Mouse (Mus musculus) limb, embryonic 13.5 days (tissue): ENCODE data around the gene Chadl. TPM values are rescaled to one million over a fixed set of nuclear protein-coding genes. Genes with fewer than 3 reads are reported as not detected.
"Not testable (repeated sequence)": the region's sequence is repeated elsewhere in the genome, so short reads cannot be mapped to it uniquely, and the experiment has no call there.

Experiments used
- ATAC-seq: fragments of 200-750 bp; cut with Nextera tagmentation; 2 replicates; pipeline ENCODE4 v1.8.0; 2017; ENCODE audit warnings: low read depth, moderate number of reproducible peaks, moderate TSS enrichment; ENCODE audit not compliant: low FRiP score
- H3K27ac ChIP-seq: fragments of 300-500 bp; sonication (generic); 2 replicates; pipeline ENCODE4 v1.5.1; 2015; ENCODE audit warnings: inconsistent platforms, mild to moderate bottlenecking, moderate library complexity
- H3K27me3 ChIP-seq: fragments of 300-500 bp; sonication (generic); 2 replicates; pipeline ENCODE4 v1.6.1; 2015; ENCODE audit warnings: mild to moderate bottlenecking, inconsistent platforms
- H3K36me3 ChIP-seq: fragments of 300-500 bp; sonication (generic); 2 replicates; pipeline ENCODE4 v1.6.1; 2015; ENCODE audit warnings: inconsistent platforms, mild to moderate bottlenecking, moderate library complexity
- H3K4me1 ChIP-seq: fragments of 300-500 bp; sonication (generic); 2 replicates; pipeline ENCODE4 v1.6.1; 2015; ENCODE audit warnings: inconsistent platforms
- H3K4me2 ChIP-seq: fragments of 300-500 bp; sonication (generic); replicated peaks from 2 replicates; pipeline ENCODE4 v1.6.1; 2015; ENCODE audit warnings: inconsistent platforms, mild to moderate bottlenecking, moderate library complexity
- H3K4me3 ChIP-seq: fragments of 300-500 bp; sonication (generic); 2 replicates; pipeline ENCODE4 v1.5.1; 2015; ENCODE audit warnings: moderate library complexity, mild to moderate bottlenecking, inconsistent platforms
- H3K9ac ChIP-seq: fragments of 300-500 bp; sonication (generic); 2 replicates; pipeline ENCODE4 v1.6.1; 2015; ENCODE audit warnings: mild to moderate bottlenecking, inconsistent platforms
- H3K9me3 ChIP-seq: fragments of 300-500 bp; sonication (generic); 2 replicates; pipeline ENCODE4 v1.6.1; 2016; ENCODE audit warnings: inconsistent platforms
- WGBS: fragments of 180-500 bp; shearing (Covaris S2); methylation state at CpG from one replicate; pipeline ENCODE4 v1.1.7; 2015; 5-methylcytosine and 5-hydroxymethylcytosine counted together
- polyA plus RNA-seq: library from polyadenylated mRNA; unstranded; fragments of >200 nt; fragmentation: Nextera tagmentation; extraction: Ambion mirVana; gene quantifications from 2 replicates; pipeline ENCODE4 v1.2.1, GENCODE M21; 2015

Chadl gene
- polyA plus RNA-seq: 15.5 and 17.1 TPM in 2 replicates

GRCm38 (mm10) chr15:81697175-81697574 lies at the start of gene Chadl:
Chadl (minus strand) TSS chr15:81697287.
- WGBS: 50% methylated on average over 7 of the region's 7 CpGs
- Histone ChIP-seq H3K9me3 (no peaks in the 10 kb centered on the region), H3K9ac (peak within 1 kb of the TSS; percentile 53), H3K27ac (peak within 1 kb of the TSS; percentile 84), H3K4me1 (peaks cover 19% of the 10 kb centered on the region), H3K27me3 (peaks cover 35% of the 10 kb centered on the region), H3K4me2 (peak within 1 kb of the TSS; percentile 50), H3K4me3 (peak within 1 kb of the TSS; percentile 34), H3K36me3 (no peaks in the 10 kb centered on the region; the same call in 1 of the 2 replicates)
- ATAC-seq: peak; percentile 49; the same call in 1 of the 2 replicates

GRCm38 (mm10) chr15:81745601-81746114 lies 48.6 kb upstream of the Chadl start:
- peak overlapping the region; percentile 92 for H3K4me3 ChIP-seq
- H3K9ac ChIP-seq: peak overlapping the region; percentile 97
- peak overlapping the region; percentile 83 for H3K4me2 ChIP-seq
- peaks cover 17% of the 10 kb centered on the region for H3K4me1 ChIP-seq
- no peaks in the 10 kb centered on the region for H3K9me3 ChIP-seq
- peak overlapping the region; percentile 96 for H3K27ac ChIP-seq
- H3K36me3 ChIP-seq: no peaks in the 10 kb centered on the region
- WGBS: under 1% methylated on average over 33 of the region's 33 CpGs
- no peaks in the 10 kb centered on the region for H3K27me3 ChIP-seq
- ATAC-seq: peak; percentile 78

DNA sequence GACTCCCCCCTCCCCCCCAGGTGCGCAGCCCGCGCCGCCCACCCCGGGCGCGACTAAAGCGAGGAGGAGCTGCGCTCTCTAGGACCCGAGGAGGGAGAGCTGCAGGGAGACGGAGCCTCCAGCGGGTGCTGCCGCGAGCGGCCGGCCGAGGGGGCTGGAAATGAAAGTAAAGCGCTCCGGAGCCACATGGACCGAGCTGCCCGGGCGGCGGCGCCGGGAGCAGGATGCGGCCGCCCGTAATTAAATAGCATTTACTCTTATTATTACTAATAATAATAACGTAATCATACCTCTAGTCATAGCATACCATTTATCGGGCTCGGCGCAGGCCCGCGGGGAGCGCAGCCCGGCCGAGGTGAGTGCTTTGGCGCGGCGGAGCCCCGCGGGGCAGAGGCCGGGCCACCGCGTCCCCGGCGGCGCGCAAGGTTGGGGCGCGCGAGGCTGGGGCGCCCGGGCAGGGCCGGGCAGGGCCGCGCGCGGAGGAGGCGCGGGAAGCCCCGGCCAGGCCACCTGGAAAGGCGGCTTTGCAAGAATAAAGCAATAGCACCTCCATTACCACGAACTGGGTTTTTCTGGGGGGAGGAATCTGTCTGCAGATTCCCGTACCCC lies 48.0 kb upstream of the Chadl start, which contains the start of the genes Zc3h7b and Rangap1:
TSS of gene Zc3h7b (plus strand) at position 66 of the 609 bp plus-strand sequence.
TSS of gene Rangap1 (minus strand) at position 539 of the 609 bp plus-strand sequence.
- H3K4me1 ChIP-seq: peaks cover 17% of the 10 kb centered on the region
- no peaks in the 10 kb centered on the region for H3K27me3 ChIP-seq
- peak within 1 kb of the TSS; percentile 92 for H3K4me3 ChIP-seq
- H3K9me3 ChIP-seq: no peaks in the 10 kb centered on the region
- H3K9ac ChIP-seq: peak within 1 kb of the TSS; percentile 97
- H3K36me3 ChIP-seq: no peaks in the 10 kb centered on the region
- under 1% methylated on average over 61 of the region's 65 CpGs for WGBS
- peak; percentile 87 for ATAC-seq
- H3K27ac ChIP-seq: peak within 1 kb of the TSS; percentile 96
- H3K4me2 ChIP-seq: peak within 1 kb of the TSS; percentile 83

- ATAC-seq, H3K4me3 ChIP-seq, H3K9me3 ChIP-seq, H3K36me3 ChIP-seq, H3K9ac ChIP-seq, H3K27ac ChIP-seq, H3K4me2 ChIP-seq, H3K27me3 ChIP-seq: not testable (repeated sequence)
- WGBS: 43% methylated on average over 2 of the region's 2 CpGs
- peaks cover 17% of the 10 kb centered on the region for H3K4me1 ChIP-seq
Observed at GRCm38 (mm10) chr15:81742368-81742767, 45.3 kb upstream of the Chadl start.

- Histone ChIP-seq H3K27ac (no peak overlapping the region), H3K4me3 (no peak overlapping the region), H3K4me1 (peaks cover 7% of the 10 kb centered on the region), H3K9ac (no peak overlapping the region), H3K9me3 (no peaks in the 10 kb centered on the region), H3K27me3 (no peaks in the 10 kb centered on the region), H3K4me2 (no peak overlapping the region), H3K36me3 (no peaks in the 10 kb centered on the region)
- 2% methylated on average over 2 of the region's 2 CpGs for WGBS
- ATAC-seq: no peak
Observed at GRCm38 (mm10) chr15:81739924-81740323, 42.8 kb upstream of the Chadl start.

GRCm38 (mm10) chr15:81739296-81739695 lies 42.2 kb upstream of the Chadl start:
- H3K27me3 ChIP-seq: no peaks in the 10 kb centered on the region
- no peak overlapping the region for H3K27ac ChIP-seq
- H3K9ac ChIP-seq: no peak overlapping the region
- H3K36me3 ChIP-seq: no peaks in the 10 kb centered on the region
- ATAC-seq: no peak
- no peak overlapping the region for H3K4me3 ChIP-seq
- no peaks in the 10 kb centered on the region for H3K9me3 ChIP-seq
- 74% methylated on average over 3 of the region's 3 CpGs for WGBS
- peaks cover 3% of the 10 kb centered on the region for H3K4me1 ChIP-seq
- no peak overlapping the region for H3K4me2 ChIP-seq

DNA sequence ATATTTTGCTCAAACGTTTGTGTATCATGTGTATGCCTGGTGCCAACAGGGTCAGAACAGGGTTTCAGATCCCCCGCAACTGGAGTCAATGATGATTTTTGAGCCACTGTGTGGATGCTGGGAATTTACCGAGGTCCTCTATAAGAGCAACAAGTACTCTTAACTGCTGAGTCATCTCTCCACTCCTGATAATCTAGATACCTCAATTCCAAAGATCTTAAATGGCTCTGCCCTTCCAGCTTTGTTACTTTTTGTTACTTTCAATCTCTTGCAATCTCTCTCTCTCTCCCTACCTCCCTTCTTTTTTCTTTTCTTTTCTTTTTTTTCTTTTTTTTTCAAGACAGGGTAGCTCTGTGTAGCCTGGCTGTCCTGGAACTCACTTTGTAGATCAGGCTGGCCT lies 38.0 kb upstream of the Chadl start:
- no peak for ATAC-seq
- 55% methylated on average over 3 of the region's 3 CpGs for WGBS

DNA sequence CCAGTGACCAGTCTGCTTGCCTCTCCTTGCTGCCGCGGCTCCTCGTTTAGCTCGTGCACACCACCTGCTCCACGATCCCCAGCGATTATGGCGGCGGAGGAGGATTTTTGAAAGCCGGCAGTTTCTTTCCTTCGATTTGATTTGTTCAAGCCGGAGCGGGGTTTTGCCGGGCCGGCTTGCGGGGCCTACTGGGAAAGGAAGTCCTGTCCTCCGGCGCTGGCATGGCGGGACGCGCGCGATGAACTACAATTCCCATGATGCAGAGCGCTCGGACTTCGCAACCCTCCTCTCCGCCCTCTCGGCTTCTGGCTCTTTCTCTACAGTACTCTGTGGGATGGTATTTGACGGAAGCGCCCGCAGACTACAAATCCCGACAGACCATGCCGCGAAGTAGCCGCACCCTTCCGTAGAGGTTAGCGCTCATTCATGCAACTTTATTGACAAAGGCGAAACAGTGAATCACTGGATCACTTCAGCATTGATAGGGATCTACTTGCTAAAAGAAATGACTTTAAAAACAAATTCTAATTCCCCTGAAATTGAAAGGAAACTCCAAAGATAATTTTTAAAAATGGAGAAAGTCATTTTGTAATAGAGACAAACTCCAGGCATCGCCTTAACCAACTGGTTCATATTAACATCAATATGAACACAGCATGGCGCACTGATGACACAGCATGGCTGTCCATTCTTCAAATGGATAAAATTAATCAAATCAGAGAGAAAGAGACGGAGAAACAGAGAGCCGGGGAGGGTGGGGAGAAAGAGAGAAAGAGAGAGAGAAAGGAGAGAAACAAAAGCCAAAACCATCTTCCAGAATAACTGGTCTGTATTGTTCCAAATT lies 32.9 kb upstream of the Chadl start:
- Histone ChIP-seq H3K27me3 (no peaks in the 10 kb centered on the region), H3K4me3 (peak overlapping the region; percentile 99), H3K4me1 (peaks cover 22% of the 10 kb centered on the region), H3K4me2 (peak overlapping the region; percentile 97), H3K9ac (peak overlapping the region; percentile 96), H3K36me3 (peaks cover 10% of the 10 kb centered on the region), H3K27ac (peak overlapping the region; percentile 55; the same call in 1 of the 2 replicates), H3K9me3 (no peaks in the 10 kb centered on the region)
- 5% methylated on average over 41 of the region's 41 CpGs for WGBS
- peak; percentile 99 for ATAC-seq

More for the DNA sequence above, 38.0 kb upstream of the Chadl start:
- H3K4me2 ChIP-seq: no peak overlapping the region
- H3K27ac ChIP-seq: no peak overlapping the region
- H3K9me3 ChIP-seq: no peaks in the 10 kb centered on the region
- H3K4me3 ChIP-seq: no peak overlapping the region
- H3K27me3 ChIP-seq: no peaks in the 10 kb centered on the region
- no peak overlapping the region for H3K9ac ChIP-seq
- no peaks in the 10 kb centered on the region for H3K36me3 ChIP-seq
- no peaks in the 10 kb centered on the region for H3K4me1 ChIP-seq

- H3K36me3 ChIP-seq: peaks cover 13% of the 10 kb centered on the region
- H3K4me3 ChIP-seq: peak overlapping the region; percentile 99
- peak overlapping the region; percentile 97 for H3K4me2 ChIP-seq
- no peaks in the 10 kb centered on the region for H3K27me3 ChIP-seq
- peaks cover 22% of the 10 kb centered on the region for H3K4me1 ChIP-seq
- H3K9me3 ChIP-seq: no peaks in the 10 kb centered on the region
- H3K27ac ChIP-seq: peak overlapping the region; percentile 55; the same call in 1 of the 2 replicates
- H3K9ac ChIP-seq: peak overlapping the region; percentile 96
- WGBS: under 1% methylated on average over 49 of the region's 49 CpGs
- peak; percentile 35 for ATAC-seq
Observed at GRCm38 (mm10) chr15:81729241-81729791, 32.2 kb upstream of the Chadl start.

DNA sequence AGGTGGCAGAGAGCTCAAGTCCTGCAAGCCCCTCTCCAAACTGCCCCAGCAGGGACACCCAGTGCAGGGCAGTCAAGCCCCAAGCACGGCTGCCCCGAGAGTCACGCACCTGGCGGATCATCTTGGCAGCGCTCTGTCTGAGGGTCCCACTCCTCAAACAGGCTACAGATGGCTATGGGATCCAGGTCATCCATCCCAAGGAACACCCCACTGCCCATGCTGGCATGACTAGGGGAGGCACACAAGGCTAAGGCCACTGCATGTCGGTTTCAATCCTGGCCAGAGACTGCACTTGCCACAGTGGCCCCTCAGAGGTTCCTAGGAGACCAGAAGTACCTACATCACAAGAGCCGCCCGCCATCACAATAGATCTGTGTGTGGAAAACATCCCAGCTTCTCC lies 28.9 kb upstream of the Chadl start:
- Histone ChIP-seq H3K4me3 (no peak overlapping the region), H3K9me3 (no peaks in the 10 kb centered on the region), H3K27me3 (no peaks in the 10 kb centered on the region), H3K4me1 (peaks cover 22% of the 10 kb centered on the region), H3K4me2 (no peak overlapping the region), H3K36me3 (peaks cover 46% of the 10 kb centered on the region), H3K9ac (no peak overlapping the region), H3K27ac (no peak overlapping the region)
- 95% methylated on average over 8 of the region's 8 CpGs for WGBS
- ATAC-seq: no peak

DNA sequence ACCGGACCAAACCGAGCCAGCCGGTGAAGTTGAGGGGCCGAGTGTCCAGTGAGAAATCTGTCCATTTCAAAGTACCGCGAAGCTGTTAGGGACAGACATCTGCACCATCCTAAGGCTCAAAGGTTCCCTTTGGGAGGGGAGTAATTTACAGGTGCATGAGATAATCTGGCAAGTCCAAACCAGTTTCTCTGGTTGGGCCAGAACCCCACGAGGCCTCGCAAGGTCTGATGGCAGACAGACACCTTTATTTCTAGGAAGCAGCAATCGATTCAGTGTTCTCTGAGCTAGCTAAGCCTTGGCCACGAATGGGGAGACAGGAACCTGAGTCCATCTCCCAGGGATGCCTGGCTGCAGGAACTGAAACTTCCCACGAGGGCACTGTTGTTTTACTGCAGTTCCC lies 26.6 kb upstream of the Chadl start:
- Histone ChIP-seq H3K9ac (no peak overlapping the region), H3K4me3 (no peak overlapping the region), H3K36me3 (peaks cover 69% of the 10 kb centered on the region), H3K27ac (no peak overlapping the region), H3K27me3 (no peaks in the 10 kb centered on the region), H3K9me3 (no peaks in the 10 kb centered on the region), H3K4me1 (peaks cover 17% of the 10 kb centered on the region), H3K4me2 (no peak overlapping the region)
- 91% methylated on average over 11 of the region's 11 CpGs for WGBS
- no peak for ATAC-seq

DNA sequence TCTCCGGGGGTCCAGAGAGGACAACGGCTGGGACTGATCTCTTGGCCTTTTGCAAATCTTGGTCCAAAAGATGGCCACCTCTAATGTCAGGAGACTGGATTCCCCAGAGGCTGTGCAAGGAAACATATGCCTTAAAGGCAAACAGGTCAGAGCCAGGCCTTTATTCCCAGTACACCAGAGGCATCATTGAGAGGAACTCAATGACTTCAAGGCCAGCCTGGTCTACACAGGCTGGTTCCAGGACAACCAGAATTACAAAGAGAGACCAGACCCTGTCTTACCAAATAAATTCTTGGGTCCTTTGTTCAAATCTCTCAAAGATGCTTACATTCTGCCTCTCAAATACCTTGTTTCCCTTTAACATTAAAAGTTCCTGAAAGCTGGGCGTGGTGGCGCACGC lies 25.3 kb upstream of the Chadl start:
- Histone ChIP-seq H3K27me3 (no peaks in the 10 kb centered on the region), H3K4me2 (no peak overlapping the region), H3K4me3 (no peak overlapping the region), H3K9ac (no peak overlapping the region), H3K27ac (no peak overlapping the region), H3K4me1 (peaks cover 4% of the 10 kb centered on the region; the same call in 1 of the 2 replicates), H3K9me3 (no peaks in the 10 kb centered on the region), H3K36me3 (peaks cover 82% of the 10 kb centered on the region)
- no peak for ATAC-seq
- WGBS: 95% methylated on average over 5 of the region's 5 CpGs
